Mouse (Mus musculus) olfactory bulb, adult 2 months (tissue): Measurements from ENCODE around the gene Tnfsf15.

Experiments used
- CTCF ChIP-seq: fragments of 200-500 bp; IDR thresholded peaks from 2 replicates; pipeline ENCODE4 v1.5.1; 2012; ENCODE audit warnings: low read depth, mild to moderate bottlenecking, low read length, moderate library complexity; ENCODE audit not compliant: insufficient read depth
- POLR2A ChIP-seq: fragments of 200-500 bp; IDR thresholded peaks from 2 replicates; pipeline ENCODE4 v1.6.1; 2012; ENCODE audit warnings: mild to moderate bottlenecking, low read depth, low read length, moderate library complexity; ENCODE audit not compliant: insufficient read depth

- TF ChIP-seq POLR2A (no peak), CTCF (no peak)
Measured at GRCm38 (mm10) chr4:63683716-63684115, 61.2 kb downstream of the Tnfsf15 start.
